8 mouse cellular contexts compared by ENCODE assay signal in genomic region chr11:76482697-76483096, GRCm38 (mm10).
DNase-seq lines count a peak whose midpoint lies in the region; ATAC-seq and TF ChIP-seq lines count a peak whose summit lies in the region.

No protein-coding gene starts in this region.

- H3K4me3 ChIP-seq in embryonic facial prominence, embryonic 12.5 days: no peak overlapping the region
- H3K4me3 ChIP-seq in embryonic facial prominence, embryonic 10.5 days: no peak overlapping the region
- no peak overlapping the region for H3K4me3 ChIP-seq in limb, embryonic 12.5 days (replicated peaks)
- H3K4me3 ChIP-seq in limb, embryonic 10.5 days: no peak overlapping the region
- no peak overlapping the region for H3K4me3 ChIP-seq in cortical plate, adult 2 months (ENCODE audit: insufficient read depth, low read length)
- H3K4me3 ChIP-seq in macrophage (ENCODE audit: inconsistent target): no peak overlapping the region

- H3K4me2 ChIP-seq in embryonic facial prominence, embryonic 12.5 days (replicated peaks): no peak overlapping the region
- no peak overlapping the region for H3K4me2 ChIP-seq in limb, embryonic 12.5 days

- no peaks in the 10 kb centered on the region for H3K9me3 ChIP-seq in embryonic facial prominence, embryonic 12.5 days
- H3K9me3 ChIP-seq in embryonic facial prominence, embryonic 10.5 days: no peaks in the 10 kb centered on the region
- H3K9me3 ChIP-seq in limb, embryonic 12.5 days: no peaks in the 10 kb centered on the region
- H3K9me3 ChIP-seq in limb, embryonic 10.5 days (replicated peaks): no peaks in the 10 kb centered on the region

- H3K4me1 ChIP-seq in embryonic facial prominence, embryonic 12.5 days: peaks cover 15% of the 10 kb centered on the region
- peaks cover 26% of the 10 kb centered on the region for H3K4me1 ChIP-seq in embryonic facial prominence, embryonic 10.5 days
- H3K4me1 ChIP-seq in limb, embryonic 12.5 days (replicated peaks): peaks cover 27% of the 10 kb centered on the region
- H3K4me1 ChIP-seq in limb, embryonic 10.5 days: peaks cover 29% of the 10 kb centered on the region
- peaks cover 16% of the 10 kb centered on the region for H3K4me1 ChIP-seq in cortical plate, adult 2 months (ENCODE audit: control insufficient read depth, insufficient read depth, low read length)

- no peak for ATAC-seq in embryonic facial prominence, embryonic 12.5 days (ENCODE audit: insufficient number of reproducible peaks, insufficient read depth, low FRiP score, low TSS enrichment)
- ATAC-seq in limb, embryonic 12.5 days (ENCODE audit: insufficient number of reproducible peaks, insufficient read depth, low FRiP score, low TSS enrichment, low read depth): no peak

- no peak for DNase-seq in embryonic facial prominence, embryonic 10.5 days (ENCODE audit: low spot score)
- DNase-seq in limb, embryonic 10.5 days (ENCODE audit: low spot score): no peak
- no peak for DNase-seq in c-Kit-positive CD71-positive TER-119-positive erythroid progenitor cells, embryonic 14.5 days (ENCODE audit: low spot score)
- DNase-seq in adrenal gland, adult 2 months: no peak

- no peaks in the 10 kb centered on the region for H3K27me3 ChIP-seq in embryonic facial prominence, embryonic 12.5 days
- H3K27me3 ChIP-seq in embryonic facial prominence, embryonic 10.5 days (replicated peaks; ENCODE audit: low read depth, poor library complexity, severe bottlenecking): no peaks in the 10 kb centered on the region
- H3K27me3 ChIP-seq in limb, embryonic 12.5 days: no peaks in the 10 kb centered on the region
- H3K27me3 ChIP-seq in limb, embryonic 10.5 days (ENCODE audit: low read depth, poor library complexity, severe bottlenecking): no peaks in the 10 kb centered on the region

- H3K36me3 ChIP-seq in embryonic facial prominence, embryonic 12.5 days: peaks cover 34% of the 10 kb centered on the region
- peaks cover 43% of the 10 kb centered on the region for H3K36me3 ChIP-seq in embryonic facial prominence, embryonic 10.5 days (replicated peaks)
- H3K36me3 ChIP-seq in limb, embryonic 12.5 days: peaks cover 69% of the 10 kb centered on the region
- H3K36me3 ChIP-seq in limb, embryonic 10.5 days: peaks cover 79% of the 10 kb centered on the region
- H3K36me3 ChIP-seq in macrophage (ENCODE audit: inconsistent target): peaks cover 27% of the 10 kb centered on the region; the same call in 1 of the 2 replicates

- H3K79me2 ChIP-seq in macrophage (ENCODE audit: inconsistent target): peaks cover 85% of the 10 kb centered on the region

- H3K9ac ChIP-seq in embryonic facial prominence, embryonic 12.5 days: no peak overlapping the region
- H3K9ac ChIP-seq in limb, embryonic 12.5 days (replicated peaks): no peak overlapping the region

- H3K27ac ChIP-seq in embryonic facial prominence, embryonic 12.5 days: peak overlapping the region; percentile 72; the same call in 1 of the 2 replicates
- no peak overlapping the region for H3K27ac ChIP-seq in embryonic facial prominence, embryonic 10.5 days (replicated peaks)
- 0 out of 2 replicates have a peak overlapping the region, but pooled peaks have one; percentile 23 for H3K27ac ChIP-seq in limb, embryonic 12.5 days
- H3K27ac ChIP-seq in limb, embryonic 10.5 days: no peak overlapping the region
- peak overlapping the region; percentile 25; the same call in 1 of the 2 replicates for H3K27ac ChIP-seq in cortical plate, adult 2 months (ENCODE audit: insufficient read depth, low read length)
- peak overlapping the region; percentile 85 for H3K27ac ChIP-seq in macrophage

- WGBS in embryonic facial prominence, embryonic 12.5 days: 37% methylated on average over 5 of the region's 5 CpGs
- 35% methylated on average over 5 of the region's 5 CpGs for WGBS in embryonic facial prominence, embryonic 10.5 days
- WGBS in limb, embryonic 12.5 days: 45% methylated on average over 5 of the region's 5 CpGs
- WGBS in limb, embryonic 10.5 days: 47% methylated on average over 5 of the region's 5 CpGs
- 14% methylated on average over 4 of the region's 5 CpGs for WGBS in macrophage (ENCODE audit: missing documents)

- TF ChIP-seq POLR2A in cortical plate, adult 2 months (IDR thresholded peaks at IDR 0.05; ENCODE audit: extremely low read depth, insufficient read depth, low read length): no peak

- no peak for TF ChIP-seq CTCF in cortical plate, adult 2 months (IDR thresholded peaks at IDR 0.05; ENCODE audit: extremely low read depth, insufficient read depth, low read length)

Comparison
In these comparisons a context has a peak if more than half of its experiments do, and no peak if none do; other contexts are left out.
1. H3K27ac ChIP-seq: peak in embryonic facial prominence, embryonic 12.5 days (single experiment), limb, embryonic 12.5 days (single experiment), cortical plate, adult 2 months (single experiment) and macrophage (single experiment); none in embryonic facial prominence, embryonic 10.5 days (single experiment) and limb, embryonic 10.5 days (single experiment).